Mouse (Mus musculus): ENCODE measurements at regions not wholly inside any gene's neighbourhood (a gene's known extent, or its start where the extent isn't known, plus 50 kb on each side); places are given as distances from the start of the nearest gene placed in this dataset.

DNA sequence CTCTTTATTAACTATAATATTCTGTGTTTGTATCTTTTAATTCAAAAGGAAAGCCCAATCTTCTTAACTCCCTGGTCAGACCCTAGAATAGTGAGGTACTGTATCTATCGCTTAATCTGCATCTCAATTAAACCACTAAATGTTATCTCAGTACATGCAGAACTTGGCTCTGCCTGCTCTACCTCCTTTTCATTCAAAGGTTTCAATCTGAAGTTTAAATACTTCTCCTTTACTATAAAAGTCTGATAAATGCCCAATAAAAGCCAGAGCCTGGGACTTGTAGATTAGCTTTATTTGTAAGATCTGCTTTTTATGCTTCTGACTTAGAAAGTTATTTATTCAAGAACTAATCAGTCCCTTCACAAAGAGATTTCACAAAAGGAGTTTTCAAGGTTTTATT, 200.1 kb downstream of the Zpld1 start:
- H3K27ac ChIP-seq (ENCODE audit: low read depth, low read length): no peak overlapping the region
- H3K4me3 ChIP-seq (ENCODE audit: low read depth, low read length): no peak overlapping the region
- H3K9ac ChIP-seq (ENCODE audit: low read depth, low read length): no peak overlapping the region
- 90% methylated on average over 1 of the region's 1 CpGs for WGBS
- no peaks in the 10 kb centered on the region for H3K4me1 ChIP-seq (replicated peaks; ENCODE audit: control insufficient read depth, insufficient read depth, low read length)
- no peaks in the 10 kb centered on the region for H3K36me3 ChIP-seq (ENCODE audit: control insufficient read depth, insufficient read depth)
- H3K9me3 ChIP-seq (ENCODE audit: control insufficient read depth): no peaks in the 10 kb centered on the region
- no peaks in the 10 kb centered on the region for H3K27me3 ChIP-seq (replicated peaks; ENCODE audit: control insufficient read depth, insufficient read depth, low read length)
- H3K4me2 ChIP-seq (replicated peaks; ENCODE audit: low read depth): no peak overlapping the region
- no peak for ATAC-seq
- TF ChIP-seq CTCF (IDR thresholded peaks at IDR 0.05; ENCODE audit: low read depth): no peak

- no peak overlapping the region for H3K4me2 ChIP-seq (replicated peaks; ENCODE audit: low read depth)
- no peaks in the 10 kb centered on the region for H3K4me1 ChIP-seq (replicated peaks; ENCODE audit: control insufficient read depth, insufficient read depth, low read length)
- H3K27ac ChIP-seq (ENCODE audit: low read depth, low read length): no peak overlapping the region
- no peak overlapping the region for H3K4me3 ChIP-seq (ENCODE audit: low read depth, low read length)
- WGBS: 81% methylated on average over 1 of the region's 1 CpGs
- no peaks in the 10 kb centered on the region for H3K9me3 ChIP-seq (ENCODE audit: control insufficient read depth)
- H3K36me3 ChIP-seq (ENCODE audit: control insufficient read depth, insufficient read depth): no peaks in the 10 kb centered on the region
- ATAC-seq: no peak
- TF ChIP-seq CTCF (IDR thresholded peaks at IDR 0.05; ENCODE audit: low read depth): no peak
- H3K27me3 ChIP-seq (replicated peaks; ENCODE audit: control insufficient read depth, insufficient read depth, low read length): no peaks in the 10 kb centered on the region
- H3K9ac ChIP-seq (ENCODE audit: low read depth, low read length): no peak overlapping the region
These were observed 210.3 kb downstream of the Zpld1 start for GRCm38 (mm10) chr16:55087461-55087860.

DNA sequence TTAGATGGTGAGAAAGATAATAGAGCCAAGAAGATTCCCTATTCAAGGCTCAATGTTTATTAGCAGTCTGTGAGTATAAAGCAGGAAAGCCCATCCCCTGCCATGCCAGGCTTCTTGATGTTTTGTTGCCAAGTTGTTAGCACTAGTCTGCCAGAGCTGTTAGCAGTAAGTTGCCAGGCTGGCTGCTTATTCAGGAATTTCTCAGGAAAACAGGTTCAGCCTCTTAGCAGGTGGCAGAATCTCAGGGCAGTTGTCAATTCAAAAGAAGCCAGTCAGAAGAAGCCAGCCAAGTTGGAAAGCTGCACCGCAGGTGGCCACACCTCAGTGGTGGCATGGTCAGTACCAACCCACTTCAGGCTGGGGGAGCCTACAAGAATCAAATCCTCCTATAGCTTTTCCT, 221.6 kb downstream of the Zpld1 start:
- H3K4me2 ChIP-seq (replicated peaks; ENCODE audit: low read depth): no peak overlapping the region
- WGBS: 75% methylated on average over 1 of the region's 1 CpGs
- no peak overlapping the region for H3K27ac ChIP-seq (ENCODE audit: low read depth, low read length)
- H3K4me3 ChIP-seq (ENCODE audit: low read depth, low read length): no peak overlapping the region
- no peaks in the 10 kb centered on the region for H3K36me3 ChIP-seq (ENCODE audit: control insufficient read depth, insufficient read depth)
- no peak overlapping the region for H3K9ac ChIP-seq (ENCODE audit: low read depth, low read length)
- no peak for TF ChIP-seq CTCF (IDR thresholded peaks at IDR 0.05; ENCODE audit: low read depth)
- no peaks in the 10 kb centered on the region for H3K4me1 ChIP-seq (replicated peaks; ENCODE audit: control insufficient read depth, insufficient read depth, low read length)
- no peaks in the 10 kb centered on the region for H3K27me3 ChIP-seq (replicated peaks; ENCODE audit: control insufficient read depth, insufficient read depth, low read length)
- no peak for ATAC-seq
- H3K9me3 ChIP-seq (ENCODE audit: control insufficient read depth): no peaks in the 10 kb centered on the region

GRCm38 (mm10) chr16:55039777-55040176, 258.0 kb downstream of the Zpld1 start:
- H3K9me3 ChIP-seq (ENCODE audit: control insufficient read depth): no peaks in the 10 kb centered on the region
- H3K36me3 ChIP-seq (ENCODE audit: control insufficient read depth, insufficient read depth): no peaks in the 10 kb centered on the region
- ATAC-seq: no peak
- no peak overlapping the region for H3K4me3 ChIP-seq (ENCODE audit: low read depth, low read length)
- no peak for TF ChIP-seq CTCF (IDR thresholded peaks at IDR 0.05; ENCODE audit: low read depth)
- no peaks in the 10 kb centered on the region for H3K27me3 ChIP-seq (replicated peaks; ENCODE audit: control insufficient read depth, insufficient read depth, low read length)
- no peak overlapping the region for H3K27ac ChIP-seq (ENCODE audit: low read depth, low read length)
- H3K4me1 ChIP-seq (replicated peaks; ENCODE audit: control insufficient read depth, insufficient read depth, low read length): no peaks in the 10 kb centered on the region
- H3K4me2 ChIP-seq (replicated peaks; ENCODE audit: low read depth): no peak overlapping the region
- H3K9ac ChIP-seq (ENCODE audit: low read depth, low read length): no peak overlapping the region
- WGBS: 89% methylated on average over 6 of the region's 6 CpGs

DNA sequence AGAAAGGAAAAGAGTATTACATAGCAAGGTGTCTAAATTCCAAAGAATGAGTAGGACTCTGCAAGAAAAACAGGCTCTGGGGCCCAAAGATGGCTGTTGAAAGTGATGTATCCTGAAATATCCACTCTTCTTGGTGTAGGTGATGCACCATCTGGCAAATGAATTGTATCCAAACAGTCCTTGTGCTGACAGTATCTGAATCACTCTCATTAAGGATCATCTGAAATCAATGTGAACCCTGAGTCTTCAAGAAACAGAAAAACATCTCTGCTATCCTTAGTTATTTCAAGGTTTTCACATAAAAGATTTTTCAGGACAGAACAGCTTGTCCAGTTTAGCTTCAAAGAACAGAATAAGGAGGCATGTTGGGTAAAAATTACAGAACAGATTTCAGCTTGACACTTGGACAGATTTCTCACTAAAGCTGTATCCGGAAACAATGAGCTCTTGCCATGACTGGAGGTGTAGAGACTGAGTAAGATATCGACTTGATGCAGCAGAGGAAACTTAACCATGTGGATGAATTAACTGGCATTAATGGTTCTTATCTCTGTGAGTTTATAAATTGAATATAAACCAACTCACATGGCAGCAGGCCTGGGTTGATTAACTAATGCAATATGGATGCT, 296.0 kb downstream of the Zpld1 start:
- no peak for ATAC-seq
- Histone ChIP-seq H3K27ac (ENCODE audit: low read depth, low read length) (no peak overlapping the region), H3K4me2 (replicated peaks; ENCODE audit: low read depth) (no peak overlapping the region), H3K4me3 (ENCODE audit: low read depth, low read length) (no peak overlapping the region), H3K4me1 (replicated peaks; ENCODE audit: control insufficient read depth, insufficient read depth, low read length) (no peaks in the 10 kb centered on the region), H3K36me3 (ENCODE audit: control insufficient read depth, insufficient read depth) (no peaks in the 10 kb centered on the region), H3K9me3 (ENCODE audit: control insufficient read depth) (no peaks in the 10 kb centered on the region), H3K27me3 (replicated peaks; ENCODE audit: control insufficient read depth, insufficient read depth, low read length) (no peaks in the 10 kb centered on the region), H3K9ac (ENCODE audit: low read depth, low read length) (no peak overlapping the region)
- 82% methylated on average over 2 of the region's 2 CpGs for WGBS
- TF ChIP-seq CTCF (IDR thresholded peaks at IDR 0.05; ENCODE audit: low read depth): no peak

GRCm38 (mm10) chr16:54991595-54992240, 306.1 kb downstream of the Zpld1 start:
- ATAC-seq: no peak
- Histone ChIP-seq H3K4me3 (ENCODE audit: low read depth, low read length) (no peak overlapping the region), H3K27me3 (replicated peaks; ENCODE audit: control insufficient read depth, insufficient read depth, low read length) (no peaks in the 10 kb centered on the region), H3K4me1 (replicated peaks; ENCODE audit: control insufficient read depth, insufficient read depth, low read length) (no peaks in the 10 kb centered on the region), H3K9ac (ENCODE audit: low read depth, low read length) (no peak overlapping the region), H3K36me3 (ENCODE audit: control insufficient read depth, insufficient read depth) (no peaks in the 10 kb centered on the region), H3K9me3 (ENCODE audit: control insufficient read depth) (no peaks in the 10 kb centered on the region), H3K27ac (ENCODE audit: low read depth, low read length) (no peak overlapping the region), H3K4me2 (replicated peaks; ENCODE audit: low read depth) (no peak overlapping the region)
- no peak for TF ChIP-seq CTCF (IDR thresholded peaks at IDR 0.05; ENCODE audit: low read depth)
- 38% methylated on average over 4 of the region's 4 CpGs for WGBS
